Mouse (Mus musculus): ENCODE data around the gene Tacc2. TPM values are rescaled to one million over a fixed set of nuclear protein-coding genes. Genes with fewer than 3 reads are reported as not detected.

Gene Tacc2
- total and polyA plus RNA-seq, 3 experiments, result 3.5 to 21.5 TPM; not detected in 1

DNA sequence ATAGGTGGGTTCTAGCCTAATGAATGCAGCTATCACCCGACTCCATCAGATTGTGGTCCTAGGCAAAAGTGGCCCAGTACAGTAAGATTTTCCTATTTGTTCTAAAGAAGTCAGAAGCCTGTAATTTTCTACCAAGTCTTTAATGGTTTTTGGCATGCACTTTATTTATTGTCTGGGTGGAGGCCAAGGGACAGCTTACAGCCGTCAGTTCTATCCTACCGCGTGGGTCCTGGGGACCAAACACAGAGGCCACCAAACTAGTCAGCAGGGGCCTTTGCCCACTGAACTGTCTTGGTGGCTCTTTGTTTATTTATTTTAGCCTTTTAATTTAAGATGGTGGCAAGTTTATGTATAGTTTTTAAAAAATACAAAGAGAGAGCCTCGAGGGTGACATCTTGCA, 1.4 kb downstream of the Tacc2 start:
- Histone ChIP-seq H3K27ac (ENCODE audit: control insufficient read depth, low read depth, low read length) (no peak overlapping the region), H3K9ac (ENCODE audit: control insufficient read depth, low read depth, low read length, poor library complexity, severe bottlenecking) (no peak overlapping the region), H3K79me2 (ENCODE audit: control insufficient read depth, insufficient read depth, low read length, poor library complexity) (no peaks in the 10 kb centered on the region), H3K27me3 (ENCODE audit: control insufficient read depth in 1 of 2, insufficient read depth in 2 of 2, low read length in 2 of 2) (no peaks in the 10 kb centered on the region), H3K36me3 (ENCODE audit: control insufficient read depth in 1 of 2, insufficient read depth in 2 of 2, low read length in 2 of 2) (peaks cover 0 to 4% of the 10 kb centered on the region in 2 experiments; a peak in 2 of 4 replicates), H3K4me3 (ENCODE audit: control insufficient read depth in 1 of 2, insufficient read depth in 1 of 2, low read depth in 2 of 2, low read length in 2 of 2) (no peak overlapping the region), H3K4me1 (ENCODE audit: control insufficient read depth in 1 of 2, insufficient read depth in 2 of 2, low read length in 2 of 2) (peaks cover 3 to 4% of the 10 kb centered on the region in 2 experiments; a peak in 2 of 4 replicates), H3K9me3 (replicated peaks; ENCODE audit: insufficient read depth, low read length) (no peaks in the 10 kb centered on the region)
- no peak for DNase-seq (ENCODE audit: low read depth, low spot score)
- TF ChIP-seq SMC3 (IDR thresholded peaks at IDR 0.05; ENCODE audit: low read depth, low read length), result no peak
- no peak for TF ChIP-seq ELF1 (IDR thresholded peaks at IDR 0.05; ENCODE audit: low read depth, low read length)
- no peak for TF ChIP-seq USF1 (IDR thresholded peaks at IDR 0.05; ENCODE audit: low read depth, low read length)
- TF ChIP-seq MEF2A (IDR thresholded peaks at IDR 0.05; ENCODE audit: extremely low read depth, insufficient replicate concordance, low read depth, low read length, poor library complexity, severe bottlenecking), result no peak
- TF ChIP-seq ZMIZ1 (IDR thresholded peaks at IDR 0.05; ENCODE audit: low read depth, low read length), result no peak
- TF ChIP-seq GABPA (IDR thresholded peaks at IDR 0.05; ENCODE audit: low read depth, low read length), result no peak
- no peak for TF ChIP-seq TCF12 (IDR thresholded peaks at IDR 0.05; ENCODE audit: low read depth, low read length)
- TF ChIP-seq TBP (IDR thresholded peaks at IDR 0.05; ENCODE audit: low read depth, low read length), result no peak
- no peak for TF ChIP-seq JUND (IDR thresholded peaks at IDR 0.05; ENCODE audit: low read depth, low read length)
- TF ChIP-seq UBTF (IDR thresholded peaks at IDR 0.05; ENCODE audit: borderline replicate concordance, insufficient read depth, low read depth, low read length), result no peak
- no peak for TF ChIP-seq EP300 (IDR thresholded peaks at IDR 0.05; ENCODE audit: low read depth in 1 of 2, low read length in 2 of 2)
- TF ChIP-seq ZNF384 (IDR thresholded peaks at IDR 0.05; ENCODE audit: low read depth, low read length), result no peak
- no peak for TF ChIP-seq CHD1 (IDR thresholded peaks at IDR 0.05; ENCODE audit: low read depth, low read length)
- no peak for TF ChIP-seq MYB (IDR thresholded peaks at IDR 0.05; ENCODE audit: low read depth, low read length)
- TF ChIP-seq GATA1 (IDR thresholded peaks at IDR 0.05; ENCODE audit: low read depth, low read length), result no peak

DNA sequence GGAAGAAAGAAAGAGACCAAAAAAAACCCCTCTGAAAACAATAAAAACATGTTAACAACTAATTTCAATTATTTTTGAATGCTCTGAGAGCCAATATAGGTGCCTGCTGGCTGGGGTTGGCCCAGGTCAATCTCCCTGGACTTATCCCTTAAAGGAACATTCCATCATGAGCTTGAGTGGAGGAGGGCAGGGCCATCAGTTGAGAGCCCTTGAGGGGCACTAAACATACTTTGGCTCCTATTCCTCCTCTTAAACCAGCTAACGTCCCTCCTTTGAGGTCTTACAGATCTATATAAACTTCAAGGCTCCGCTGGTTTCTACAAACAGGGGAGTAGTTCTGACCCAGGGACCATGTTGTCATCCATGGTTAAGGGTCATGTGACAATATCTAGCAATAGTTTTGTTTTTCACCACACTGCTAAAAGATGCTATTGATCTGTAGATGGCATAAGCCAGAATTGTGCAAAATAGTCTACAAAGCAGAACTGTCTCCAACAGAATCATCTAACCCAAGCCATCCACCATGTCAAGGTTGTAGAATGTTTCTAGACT, 9.4 kb downstream of the Tacc2 start:
- H3K27me3 ChIP-seq (ENCODE audit: control insufficient read depth in 1 of 2, insufficient read depth in 2 of 2, low read length in 2 of 2), result peaks cover 3 to 10% of the 10 kb centered on the region in 2 experiments
- no peak for TF ChIP-seq GABPA (IDR thresholded peaks at IDR 0.05; ENCODE audit: low read depth, low read length)
- no peak for TF ChIP-seq POLR2AphosphoS2 (IDR thresholded peaks at IDR 0.05; ENCODE audit: low read length)
- no peak for TF ChIP-seq KAT2A (conservative IDR thresholded peaks at IDR 0.05; ENCODE audit: low read depth, low read length)
- TF ChIP-seq ETS1 (IDR thresholded peaks at IDR 0.05; ENCODE audit: low read depth, low read length), result no peak
- TF ChIP-seq MAZ (IDR thresholded peaks at IDR 0.05; ENCODE audit: low read depth, low read length), result no peak
- TF ChIP-seq ZC3H11A (IDR thresholded peaks at IDR 0.05; ENCODE audit: low read depth, low read length), result no peak
- TF ChIP-seq TCF12 (IDR thresholded peaks at IDR 0.05; ENCODE audit: low read depth, low read length), result no peak
- TF ChIP-seq MXI1 (IDR thresholded peaks at IDR 0.05; ENCODE audit: low read depth, low read length), result no peak
- DNase-seq (ENCODE audit: low read depth, low spot score), result no peak

More for the DNA sequence above, 9.4 kb downstream of the Tacc2 start:
- Histone ChIP-seq H3K4me1 (ENCODE audit: control insufficient read depth in 1 of 2, insufficient read depth in 2 of 2, low read length in 2 of 2) (no peaks in the 10 kb centered on the region), H3K4me3 (ENCODE audit: control insufficient read depth in 1 of 2, insufficient read depth in 1 of 2, low read depth in 2 of 2, low read length in 2 of 2) (no peak overlapping the region), H3K27ac (ENCODE audit: control insufficient read depth, low read depth, low read length) (no peak overlapping the region), H3K79me2 (ENCODE audit: control insufficient read depth, insufficient read depth, low read length, poor library complexity) (no peaks in the 10 kb centered on the region), H3K9me3 (replicated peaks; ENCODE audit: insufficient read depth, low read length) (no peaks in the 10 kb centered on the region), H3K9ac (ENCODE audit: control insufficient read depth, low read depth, low read length, poor library complexity, severe bottlenecking) (no peak overlapping the region), H3K36me3 (ENCODE audit: control insufficient read depth in 1 of 2, insufficient read depth in 2 of 2, low read length in 2 of 2) (no peaks in the 10 kb centered on the region)
